Mouse (Mus musculus): ENCODE data around the gene Cep68.
A peak's percentile ranks its signal among the peaks of the same experiment; 100 is the strongest.

Cep68 gene

GRCm38 (mm10) chr11:20202299-20203011 is 46.8 kb downstream of the Cep68 start:
- DNase-seq = no peak

GRCm38 (mm10) chr11:20201661-20202101 is 47.5 kb downstream of the Cep68 start:
- peak in 1 of 2 experiments; percentile 49 for DNase-seq

- peak; percentile 99 to 100 for DNase-seq
These were observed 48.3 kb downstream of the Cep68 start, which contains the start of gene Rab1a for GRCm38 (mm10) chr11:20200713-20201575. Gene Rab1a, plus strand, starts transcription at chr11:20201432.

- no peak for DNase-seq
These were observed 56.0 kb downstream of the Cep68 start for GRCm38 (mm10) chr11:20193100-20193736.

GRCm38 (mm10) chr11:20187271-20187670 is 62.0 kb downstream of the Cep68 start:
- DNase-seq = no peak

Data from spleen, adult 18-20 months (tissue).